Mouse (Mus musculus): ENCODE measurements around the gene Pdxk.

DNA sequence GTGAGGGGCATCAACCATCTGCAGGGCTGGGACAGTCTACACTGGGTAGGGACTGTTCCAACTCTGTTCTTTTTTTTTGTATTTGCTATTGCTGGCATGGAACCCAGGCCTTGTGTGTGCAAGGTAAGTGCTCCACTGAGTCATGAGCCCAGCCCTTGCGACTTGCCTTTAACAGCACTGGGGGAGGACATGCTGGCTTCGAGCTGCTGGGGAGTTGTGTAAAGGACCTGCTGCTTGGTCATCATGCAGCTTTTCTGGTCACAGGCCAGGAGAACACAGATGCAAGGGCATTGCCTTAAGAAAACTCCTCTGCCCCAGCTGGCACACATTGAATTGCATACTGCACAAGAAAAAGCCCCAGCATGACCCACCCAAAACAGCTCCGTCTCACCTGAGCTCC lies 22.5 kb downstream of the Pdxk start:
- TF ChIP-seq ETS1 (conservative IDR thresholded peaks at IDR 0.05; ENCODE audit: low read depth, low read length) (no peak), MEF2A (IDR thresholded peaks at IDR 0.05; ENCODE audit: borderline replicate concordance, low read depth, low read length) (no peak)
